In the genomic region with DNA sequence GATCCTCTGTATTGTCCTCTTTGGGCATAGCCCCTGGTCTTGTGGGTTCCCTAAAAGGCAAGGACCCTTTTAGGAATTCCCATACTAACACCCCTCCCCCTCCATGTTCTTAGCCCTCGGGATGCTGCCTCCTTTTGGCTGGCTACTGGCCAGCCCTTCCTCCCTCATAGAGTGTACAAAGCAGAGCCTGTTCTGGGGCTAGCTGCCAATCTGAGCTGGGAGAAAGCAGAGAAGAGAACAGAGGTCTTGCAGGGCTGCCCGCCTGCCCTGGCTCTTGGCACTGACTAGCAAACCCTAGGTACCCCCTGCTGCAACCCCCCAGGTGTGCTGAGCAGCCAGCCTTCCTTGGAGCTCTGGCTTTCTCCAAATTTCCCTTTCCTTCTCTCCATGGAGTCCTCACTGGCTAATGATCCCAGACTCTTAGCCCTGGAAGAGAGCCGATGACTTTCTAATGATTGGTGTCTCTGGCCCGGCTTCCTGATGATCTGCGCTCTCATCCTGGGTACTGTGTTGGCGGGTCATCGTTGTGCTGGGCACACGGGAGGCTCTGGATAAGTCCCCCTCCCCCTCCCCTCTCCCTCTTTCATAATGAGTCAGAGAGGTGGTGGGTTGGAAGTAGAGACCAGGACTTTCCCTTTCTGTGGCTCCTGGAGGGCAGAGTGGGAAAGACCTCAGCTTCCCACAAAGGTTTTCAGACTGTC, we compare ENCODE assay signal across 8 mouse cellular contexts. TPM values are rescaled to one million over a fixed set of nuclear protein-coding genes. Genes with fewer than 3 reads are reported as not detected.
DNase-seq lines count a peak whose midpoint lies in the region; ATAC-seq and TF ChIP-seq lines count a peak whose summit lies in the region.

No protein-coding gene starts in this region.

- peak overlapping the region; percentile 83 for H3K27ac ChIP-seq in limb, embryonic 12.5 days
- no peak overlapping the region for H3K27ac ChIP-seq in limb, embryonic 10.5 days
- 0 out of 2 replicates have a peak overlapping the region, but pooled peaks have one; percentile 11 for H3K27ac ChIP-seq in small intestine, adult 2 months (ENCODE audit: insufficient read depth, low read depth, low read length)

- no peaks in the 10 kb centered on the region for H3K9me3 ChIP-seq in limb, embryonic 12.5 days
- H3K9me3 ChIP-seq in limb, embryonic 10.5 days (replicated peaks): no peaks in the 10 kb centered on the region

- peaks cover 3% of the 10 kb centered on the region for H3K27me3 ChIP-seq in limb, embryonic 12.5 days
- peaks cover 14% of the 10 kb centered on the region; the same call in 1 of the 2 replicates for H3K27me3 ChIP-seq in limb, embryonic 10.5 days (ENCODE audit: low read depth, poor library complexity, severe bottlenecking)
- H3K27me3 ChIP-seq in small intestine, adult 2 months (ENCODE audit: control insufficient read depth, insufficient read depth, low read length): no peaks in the 10 kb centered on the region

- intact Hi-C loops in heart, postnatal 10 days (cut with DNase I): no loop called here

- no peak for DNase-seq in limb, embryonic 10.5 days (ENCODE audit: low spot score)
- DNase-seq in cerebellum, postnatal 14 days: peak; percentile 57 to 69
- DNase-seq in heart, postnatal 10 days: peak; percentile 46 to 49
- DNase-seq in layer of hippocampus, postnatal 10 days (ENCODE audit: low spot score in 2 of 2): peak; percentile 57 to 69
- no peak for DNase-seq in urinary bladder, postnatal 25 days (ENCODE audit: low spot score)
- no peak for DNase-seq in frontal cortex, postnatal 25 days (ENCODE audit: low spot score in 2 of 2)

- ATAC-seq in limb, embryonic 12.5 days (ENCODE audit: insufficient number of reproducible peaks, insufficient read depth, low FRiP score, low TSS enrichment, low read depth): no peak; the same call in 1 of the 2 replicates

- no peak for TF ChIP-seq CTCF in small intestine, adult 2 months (IDR thresholded peaks at IDR 0.05; ENCODE audit: extremely low read depth, insufficient read length, insufficient replicate concordance, low read depth, low read length)

- no peak overlapping the region for H3K4me3 ChIP-seq in limb, embryonic 12.5 days (replicated peaks)
- no peak overlapping the region for H3K4me3 ChIP-seq in limb, embryonic 10.5 days
- H3K4me3 ChIP-seq in small intestine, adult 2 months (ENCODE audit: low read depth, low read length): no peak overlapping the region

- 49% methylated on average over 8 of the region's 8 CpGs for WGBS in limb, embryonic 12.5 days
- whole genome bisulfite sequencing in limb, embryonic 10.5 days: 62% methylated on average over 8 of the region's 8 CpGs
- WGBS in small intestine, adult 2 months: 17% methylated on average over 8 of the region's 8 CpGs

- no peaks in the 10 kb centered on the region for H3K36me3 ChIP-seq in limb, embryonic 12.5 days
- no peaks in the 10 kb centered on the region for H3K36me3 ChIP-seq in limb, embryonic 10.5 days
- no peaks in the 10 kb centered on the region for H3K36me3 ChIP-seq in small intestine, adult 2 months (ENCODE audit: control insufficient read depth, insufficient read depth, low read length)

- no peak for TF ChIP-seq POLR2A in small intestine, adult 2 months (IDR thresholded peaks at IDR 0.05; ENCODE audit: low read depth, low read length)

- H3K4me1 ChIP-seq in limb, embryonic 12.5 days (replicated peaks): peaks cover 24% of the 10 kb centered on the region
- peaks cover 25% of the 10 kb centered on the region for H3K4me1 ChIP-seq in limb, embryonic 10.5 days
- peaks cover 49% of the 10 kb centered on the region for H3K4me1 ChIP-seq in small intestine, adult 2 months (ENCODE audit: control insufficient read depth, insufficient read depth, insufficient read length, low read length)

- H3K9ac ChIP-seq in limb, embryonic 12.5 days (replicated peaks): no peak overlapping the region

- H3K4me2 ChIP-seq in limb, embryonic 12.5 days: 0 out of 2 replicates have a peak overlapping the region, but pooled peaks have one; percentile 10

RNA-seq across cellular contexts. Expression of a gene that starts 8.0 kb away (rescaled TPM):
- polyA plus RNA-seq in limb, embryonic 12.5 days (2016; fragmentation: Nextera tagmentation; extraction: Ambion mirVana): 1.3 and 1.4 TPM in 2 replicates
- polyA plus RNA-seq in limb, embryonic 10.5 days (2016; fragmentation: Nextera tagmentation; extraction: Ambion mirVana): 0.98 and 1.2 TPM in 2 replicates
- total RNA-seq in heart, postnatal 10 days (2021): under 1 TPM; 0.19 to 0.22 TPM
- under 1 TPM; 0.11 to 0.13 TPM for total RNA-seq in layer of hippocampus, postnatal 10 days (2021)
- polyA plus RNA-seq in small intestine, adult 2 months (2012; rRNA removed): 7.9 and 21.5 TPM in 2 replicates

RNA-seq across cellular contexts. Expression of a gene that starts 31.4 kb away (rescaled TPM):
- 36.7 and 41.0 TPM in 2 replicates for polyA plus RNA-seq in limb, embryonic 12.5 days (2016; fragmentation: Nextera tagmentation; extraction: Ambion mirVana)
- polyA plus RNA-seq in limb, embryonic 10.5 days (2016; fragmentation: Nextera tagmentation; extraction: Ambion mirVana): 31.0 and 40.1 TPM in 2 replicates
- 10 to 100 TPM; 56.1 to 56.4 TPM for total RNA-seq in heart, postnatal 10 days (2021)
- total RNA-seq in layer of hippocampus, postnatal 10 days (2021): 100 to 1,000 TPM; 106 to 112 TPM
- 7.5 and 13.3 TPM in 2 replicates for polyA plus RNA-seq in small intestine, adult 2 months (2012; rRNA removed)

Comparison
In these comparisons a context has a peak if more than half of its experiments do, and no peak if none do; other contexts are left out.
1. DNase-seq: peak in cerebellum, postnatal 14 days (2 of 2), heart, postnatal 10 days (2 of 2) and layer of hippocampus, postnatal 10 days (2 of 2); none in limb, embryonic 10.5 days (single experiment), urinary bladder, postnatal 25 days (single experiment) and frontal cortex, postnatal 25 days (0 of 2).